Mouse (Mus musculus) lung, adult 2 months (tissue): ENCODE results near the gene Pebp1.

Experiments used
- CTCF ChIP-seq: fragments of 200-500 bp; IDR thresholded peaks from 2 replicates; pipeline ENCODE4 v1.5.1; 2011; ENCODE audit warnings: mild to moderate bottlenecking, low read length, control low read depth; ENCODE audit not compliant: insufficient read depth
- POLR2A ChIP-seq: fragments of 200-500 bp; IDR thresholded peaks from 2 replicates; pipeline ENCODE4 v1.6.1; 2011; ENCODE audit warnings: low read depth, mild to moderate bottlenecking, control low read depth, low read length, borderline replicate concordance; ENCODE audit errors: extremely low read depth

- TF ChIP-seq CTCF = no peak
- TF ChIP-seq POLR2A = no peak
Observed at GRCm38 (mm10) chr5:117284029-117284428, 3.4 kb downstream of the Pebp1 start.
